Mouse (Mus musculus): ENCODE measurements around the gene Ctdsp1.

The Ctdsp1 gene

GRCm38 (mm10) chr1:74397268-74397918 is 6.1 kb downstream of the Ctdsp1 start:
- DNase-seq (ENCODE audit: low spot score in 2 of 2) = peak; percentile 79 to 86

- DNase-seq (ENCODE audit: low spot score in 2 of 2) = peak; percentile 67 to 70
These were observed 6.7 kb downstream of the Ctdsp1 start for GRCm38 (mm10) chr1:74397919-74398451.

- DNase-seq (ENCODE audit: low spot score in 2 of 2) = no peak
These were observed 9.2 kb downstream of the Ctdsp1 start for GRCm38 (mm10) chr1:74400531-74400930.

- no peak for DNase-seq (ENCODE audit: low spot score in 2 of 2)
These were observed 9.8 kb downstream of the Ctdsp1 start for GRCm38 (mm10) chr1:74401015-74401702.

- DNase-seq (ENCODE audit: low spot score in 2 of 2) = no peak
These were observed 12.9 kb downstream of the Ctdsp1 start for GRCm38 (mm10) chr1:74404206-74404605.

- no peak for DNase-seq (ENCODE audit: low spot score in 2 of 2)
These were observed 17.5 kb downstream of the Ctdsp1 start, which contains the start of gene Vil1 for GRCm38 (mm10) chr1:74408589-74409504. Vil1 (plus strand) TSS chr1:74409376.

GRCm38 (mm10) chr1:74411753-74412325 is 20.5 kb downstream of the Ctdsp1 start:
- DNase-seq (ENCODE audit: low spot score in 2 of 2) = no peak

GRCm38 (mm10) chr1:74412711-74413110 is 21.4 kb downstream of the Ctdsp1 start:
- no peak for DNase-seq (ENCODE audit: low spot score in 2 of 2)

- no peak for DNase-seq (ENCODE audit: low spot score in 2 of 2)
These were observed 23.8 kb downstream of the Ctdsp1 start for GRCm38 (mm10) chr1:74415143-74415542.

GRCm38 (mm10) chr1:74418747-74419439 is 27.6 kb downstream of the Ctdsp1 start:
- no peak for DNase-seq (ENCODE audit: low spot score in 2 of 2)

- DNase-seq (ENCODE audit: low spot score in 2 of 2) = no peak
These were observed 28.1 kb downstream of the Ctdsp1 start for GRCm38 (mm10) chr1:74419440-74419794.

- no peak for DNase-seq (ENCODE audit: low spot score in 2 of 2)
These were observed 31.8 kb downstream of the Ctdsp1 start for GRCm38 (mm10) chr1:74423147-74423546.

- DNase-seq (ENCODE audit: low spot score in 2 of 2) = no peak
These were observed 34.5 kb downstream of the Ctdsp1 start for GRCm38 (mm10) chr1:74425845-74426244.

GRCm38 (mm10) chr1:74433220-74433619 is 41.9 kb downstream of the Ctdsp1 start:
- DNase-seq (ENCODE audit: low spot score in 2 of 2) = no peak

- no peak for DNase-seq (ENCODE audit: low spot score in 2 of 2)
These were observed 43.3 kb downstream of the Ctdsp1 start for GRCm38 (mm10) chr1:74434596-74434995.

GRCm38 (mm10) chr1:74435563-74435962 is 44.3 kb downstream of the Ctdsp1 start:
- no peak for DNase-seq (ENCODE audit: low spot score in 2 of 2)

GRCm38 (mm10) chr1:74437702-74438427 is 46.6 kb downstream of the Ctdsp1 start:
- peak; percentile 50 to 59 for DNase-seq (ENCODE audit: low spot score in 2 of 2)

- DNase-seq (ENCODE audit: low spot score in 2 of 2) = peak in 1 of 2 experiments; percentile 36
These were observed 48.0 kb downstream of the Ctdsp1 start for GRCm38 (mm10) chr1:74439166-74439876.

GRCm38 (mm10) chr1:74444538-74444937 is 53.2 kb downstream of the Ctdsp1 start:
- no peak for DNase-seq (ENCODE audit: low spot score in 2 of 2)

Data from right cerebral cortex, adult 2 months (tissue).